Comparison of ENCODE assay signal across 8 mouse cellular contexts in the genomic region with DNA sequence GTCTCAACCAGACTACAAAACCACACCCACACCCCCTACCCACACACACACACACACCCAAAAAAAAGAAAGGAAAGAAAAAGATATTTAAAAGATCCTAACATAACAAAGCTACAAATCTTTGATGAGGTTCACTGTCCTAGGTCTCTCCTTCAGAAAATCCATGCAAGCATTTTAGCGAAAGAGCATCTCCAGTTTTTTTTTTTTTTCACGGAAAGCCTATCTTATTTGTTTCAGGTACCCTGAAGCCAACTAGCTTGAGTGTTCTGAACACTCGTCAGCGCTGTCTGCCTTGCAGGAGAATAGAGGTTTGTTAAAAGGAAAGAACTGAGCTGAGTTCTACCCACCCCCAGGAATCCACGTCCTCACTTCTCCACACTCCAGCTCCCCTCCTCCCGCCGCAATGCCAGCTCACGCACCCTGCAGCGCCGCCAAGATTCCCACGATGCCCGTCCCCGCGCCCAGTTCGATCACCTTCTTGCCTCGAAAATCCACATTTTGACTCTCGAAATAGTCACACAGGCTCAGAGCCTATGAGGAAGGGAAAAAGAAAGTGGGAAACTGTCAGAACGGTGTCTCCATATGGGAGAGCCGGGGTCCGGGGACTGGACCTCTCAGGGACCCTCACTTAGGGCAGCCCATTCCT. TPM values are rescaled to one million over a fixed set of nuclear protein-coding genes. Genes with fewer than 3 reads are reported as not detected.
DNase-seq lines count a peak whose midpoint lies in the region; ATAC-seq and TF ChIP-seq lines count a peak whose summit lies in the region.

No protein-coding gene starts in this region.

- under 1% methylated on average over 20 of the region's 20 CpGs for WGBS in hindbrain, postnatal 0 days
- 2% methylated on average over 20 of the region's 20 CpGs for WGBS in liver, postnatal 0 days (ENCODE audit: insufficient replicate concordance)

- no peaks in the 10 kb centered on the region for H3K4me1 ChIP-seq in hindbrain, postnatal 0 days (ENCODE audit: insufficient read depth, low read length)
- peaks cover 11% of the 10 kb centered on the region for H3K4me1 ChIP-seq in liver, postnatal 0 days (ENCODE audit: insufficient read depth)

- no peak for TF ChIP-seq CTCF in hindbrain, postnatal 0 days (IDR thresholded peaks at IDR 0.05; ENCODE audit: low read depth)
- no peak for TF ChIP-seq CTCF in liver, postnatal 0 days (IDR thresholded peaks at IDR 0.05; ENCODE audit: low read depth)

- DNase-seq in frontal cortex, postnatal 36 days (ENCODE audit: low spot score in 2 of 2) = peak; percentile 42 to 55
- no peak for DNase-seq in frontal cortex, postnatal 14 days (ENCODE audit: low spot score in 2 of 2)
- peak; percentile 36 for DNase-seq in urinary bladder, postnatal 14 days (ENCODE audit: low spot score)
- no peak for DNase-seq in urinary bladder, postnatal 4 days (ENCODE audit: low spot score in 2 of 2)
- DNase-seq in hindbrain, postnatal 0 days (ENCODE audit: low spot score) = peak; percentile 24
- no peak for DNase-seq in liver, postnatal 0 days
- no peak for DNase-seq in yolk sac, embryonic 10.5 days (ENCODE audit: low spot score)
- DNase-seq in thymus, postnatal 36 days = no peak

- peak overlapping the region; percentile 66; the same call in 1 of the 2 replicates for H3K27ac ChIP-seq in hindbrain, postnatal 0 days
- H3K27ac ChIP-seq in liver, postnatal 0 days (ENCODE audit: low read depth) = no peak overlapping the region

- no peaks in the 10 kb centered on the region for H3K27me3 ChIP-seq in hindbrain, postnatal 0 days (ENCODE audit: insufficient read depth, low read length)
- H3K27me3 ChIP-seq in liver, postnatal 0 days (ENCODE audit: insufficient read depth, low read length) = peaks cover 8% of the 10 kb centered on the region; the same call in 1 of the 2 replicates

- no peak for ATAC-seq in hindbrain, postnatal 0 days
- ATAC-seq in liver, postnatal 0 days = no peak

- H3K4me2 ChIP-seq in hindbrain, postnatal 0 days (ENCODE audit: low read depth, low read length) = peak overlapping the region; percentile 100
- H3K4me2 ChIP-seq in liver, postnatal 0 days (ENCODE audit: low read depth, low read length) = peak overlapping the region; percentile 90

- H3K9ac ChIP-seq in hindbrain, postnatal 0 days (replicated peaks; ENCODE audit: low read length) = peak overlapping the region; percentile 61
- H3K9ac ChIP-seq in liver, postnatal 0 days (replicated peaks) = peak overlapping the region; percentile 62

- no peak for TF ChIP-seq EP300 in liver, postnatal 0 days (IDR thresholded peaks at IDR 0.05; ENCODE audit: low read depth)

- H3K36me3 ChIP-seq in hindbrain, postnatal 0 days (ENCODE audit: insufficient read depth, low read length) = no peaks in the 10 kb centered on the region
- peaks cover 3% of the 10 kb centered on the region; the same call in 1 of the 2 replicates for H3K36me3 ChIP-seq in liver, postnatal 0 days (replicated peaks; ENCODE audit: insufficient read depth, low read length)

- H3K4me3 ChIP-seq in hindbrain, postnatal 0 days (ENCODE audit: low read length) = peak overlapping the region; percentile 82
- peak overlapping the region; percentile 72 for H3K4me3 ChIP-seq in liver, postnatal 0 days (ENCODE audit: low read depth, low read length)

- no peaks in the 10 kb centered on the region for H3K9me3 ChIP-seq in hindbrain, postnatal 0 days (ENCODE audit: low read length)
- no peaks in the 10 kb centered on the region for H3K9me3 ChIP-seq in liver, postnatal 0 days (ENCODE audit: low read length)

RNA-seq across cellular contexts. Expression of gene Mettl1, which starts 0.5 kb away (rescaled TPM):
- total RNA-seq in hindbrain, postnatal 0 days (2014; rRNA removed) = 9.3 and 10.0 TPM in 2 replicates
- 23.8 and 23.9 TPM in 2 replicates for polyA plus RNA-seq in hindbrain, postnatal 0 days (2015; fragmentation: Nextera tagmentation; extraction: Ambion mirVana)
- 14.9 and 15.0 TPM in 2 replicates for polyA plus RNA-seq in liver, postnatal 0 days (2015; fragmentation: Nextera tagmentation; extraction: Ambion mirVana)

RNA-seq across cellular contexts. Expression of gene Eef1akmt3, which starts 0.6 kb away (rescaled TPM):
- total RNA-seq in hindbrain, postnatal 0 days (2014; rRNA removed) = 0.31 TPM in 1 of 2 replicates, not detected in the other
- 0.19 TPM in 2 replicates for polyA plus RNA-seq in hindbrain, postnatal 0 days (2015; fragmentation: Nextera tagmentation; extraction: Ambion mirVana)
- polyA plus RNA-seq in liver, postnatal 0 days (2015; fragmentation: Nextera tagmentation; extraction: Ambion mirVana) = 0.05 and 0.07 TPM in 2 replicates

RNA-seq across cellular contexts. Expression of gene Cyp27b1, which starts 7.4 kb away (rescaled TPM):
- total RNA-seq in hindbrain, postnatal 0 days (2014; rRNA removed) = 0.26 and 0.58 TPM in 2 replicates
- not detected in 2 replicates for polyA plus RNA-seq in hindbrain, postnatal 0 days (2015; fragmentation: Nextera tagmentation; extraction: Ambion mirVana)
- not detected in 2 replicates for polyA plus RNA-seq in liver, postnatal 0 days (2015; fragmentation: Nextera tagmentation; extraction: Ambion mirVana)

RNA-seq across cellular contexts. Expression of gene Tsfm, which starts 10.1 kb away (rescaled TPM):
- 31.4 and 49.0 TPM in 2 replicates for total RNA-seq in hindbrain, postnatal 0 days (2014; rRNA removed)
- polyA plus RNA-seq in hindbrain, postnatal 0 days (2015; fragmentation: Nextera tagmentation; extraction: Ambion mirVana) = 62.4 and 62.7 TPM in 2 replicates
- polyA plus RNA-seq in liver, postnatal 0 days (2015; fragmentation: Nextera tagmentation; extraction: Ambion mirVana) = 37.7 and 38.4 TPM in 2 replicates

RNA-seq across cellular contexts. Expression of gene March9, which starts 19.3 kb away (rescaled TPM):
- 78.3 and 80.1 TPM in 2 replicates for total RNA-seq in hindbrain, postnatal 0 days (2014; rRNA removed)
- 6.7 and 7.0 TPM in 2 replicates for polyA plus RNA-seq in hindbrain, postnatal 0 days (2015; fragmentation: Nextera tagmentation; extraction: Ambion mirVana)
- 0.04 and 0.06 TPM in 2 replicates for polyA plus RNA-seq in liver, postnatal 0 days (2015; fragmentation: Nextera tagmentation; extraction: Ambion mirVana)

Comparison
In these comparisons a context has a peak if more than half of its experiments do, and no peak if none do; other contexts are left out.
1. DNase-seq: peak in frontal cortex, postnatal 36 days (2 of 2), urinary bladder, postnatal 14 days (single experiment) and hindbrain, postnatal 0 days (single experiment); none in frontal cortex, postnatal 14 days (0 of 2), urinary bladder, postnatal 4 days (0 of 2), liver, postnatal 0 days (single experiment), yolk sac, embryonic 10.5 days (single experiment) and thymus, postnatal 36 days (0 of 2).